Mouse (Mus musculus) CH12.LX (cell line): ENCODE results near the gene Tomm22. TPM values are rescaled to one million over a fixed set of nuclear protein-coding genes. Genes with fewer than 3 reads are reported as not detected.

Experiments
- DNase-seq: peaks from one replicate; pipeline ENCODE4 v3.0.0-alpha.2; 2013; ENCODE audit errors: extremely low read depth
- H3K27ac ChIP-seq: 2 replicates; pipeline ENCODE4 v1.5.1; 2012; ENCODE audit warnings: low read depth, mild to moderate bottlenecking, control low read depth, moderate library complexity; ENCODE audit not compliant: insufficient read depth
- H3K27me3 ChIP-seq: replicated peaks from 2 replicates; pipeline ENCODE3; 2012; ENCODE audit warnings: inconsistent platforms
- H3K36me3 ChIP-seq, 2 experiments: replicated peaks in 1 of 2; 2 replicates each; pipeline versions ENCODE3 to v1.6.1; 2012; ENCODE audit warnings: inconsistent platforms in 1 of 2, low read length in 1 of 2, mild to moderate bottlenecking in 1 of 2, mixed read lengths in 1 of 2, moderate library complexity in 1 of 2; ENCODE audit not compliant: control insufficient read depth in 1 of 2, insufficient read depth in 1 of 2
- H3K4me1 ChIP-seq, 2 experiments: 2 replicates each; pipeline ENCODE4 v1.6.1; 2012; ENCODE audit warnings: inconsistent platforms in 1 of 2, moderate library complexity in 1 of 2; ENCODE audit not compliant: insufficient read depth in 2 of 2, control insufficient read depth in 1 of 2
- H3K4me2 ChIP-seq: 2 replicates; pipeline ENCODE4 v1.6.1; 2012; ENCODE audit warnings: low read depth, mild to moderate bottlenecking, control low read depth; ENCODE audit not compliant: poor library complexity, insufficient read depth, severe bottlenecking
- H3K4me3 ChIP-seq, 3 experiments: fragments of 150-350 bp in 1 of 3; sonication (generic) in 1 of 3; replicated peaks in 1 of 3; 2 replicates each; pipeline versions ENCODE3 to v1.5.1; 2011 to 2012; ENCODE audit warnings: low read depth in 2 of 3, low read length in 2 of 3, mild to moderate bottlenecking in 2 of 3, moderate library complexity in 2 of 3, control low read depth in 1 of 3, improper control_type of control experiment in 1 of 3, inconsistent platforms in 1 of 3, mixed read lengths in 1 of 3; ENCODE audit not compliant: poor library complexity in 1 of 3
- H3K79me2 ChIP-seq: replicated peaks from 2 replicates; pipeline ENCODE4 v1.6.1; 2012; ENCODE audit warnings: mild to moderate bottlenecking, moderate library complexity; ENCODE audit not compliant: control insufficient read depth, poor library complexity, insufficient read depth, severe bottlenecking; ENCODE audit errors: extremely low read depth
- H3K9ac ChIP-seq: 2 replicates; pipeline ENCODE4 v1.6.1; 2012; ENCODE audit warnings: low read depth, mild to moderate bottlenecking, control low read depth, moderate library complexity; ENCODE audit not compliant: insufficient read depth
- H3K9me3 ChIP-seq: replicated peaks from 2 replicates; pipeline ENCODE3; 2012; ENCODE audit warnings: low read length, inconsistent platforms, mixed read lengths
- BHLHE40 ChIP-seq: IDR thresholded peaks from 2 replicates; pipeline ENCODE4 v1.6.1; 2011; ENCODE audit warnings: mild to moderate bottlenecking, low read depth, low read length, improper control_type of control experiment
- CHD1 ChIP-seq: IDR thresholded peaks from 2 replicates; pipeline ENCODE4 v1.6.1; 2012; ENCODE audit warnings: low read depth, low read length, improper control_type of control experiment, inconsistent platforms
- E2F4 ChIP-seq: IDR thresholded peaks from 2 replicates; pipeline ENCODE4 v1.6.1; 2011; ENCODE audit warnings: low read depth, low read length, improper control_type of control experiment; ENCODE audit not compliant: insufficient replicate concordance
- ELF1 ChIP-seq: IDR thresholded peaks from 2 replicates; pipeline ENCODE4 v1.6.1; 2014; ENCODE audit warnings: low read depth, mild to moderate bottlenecking, inconsistent platforms, low read length, improper control_type of control experiment
- GABPA ChIP-seq: IDR thresholded peaks from 2 replicates; pipeline ENCODE4 v1.6.1; 2012; ENCODE audit warnings: low read depth, low read length, improper control_type of control experiment, inconsistent platforms; ENCODE audit not compliant: insufficient replicate concordance
- HCFC1 ChIP-seq: IDR thresholded peaks from 2 replicates; pipeline ENCODE4 v1.6.1; 2012; ENCODE audit warnings: low read depth, mild to moderate bottlenecking, inconsistent platforms, low read length, improper control_type of control experiment
- MAZ ChIP-seq: IDR thresholded peaks from 2 replicates; pipeline ENCODE4 v1.6.1; 2012; ENCODE audit warnings: low read depth, mild to moderate bottlenecking, inconsistent platforms, low read length, improper control_type of control experiment, moderate library complexity
- MEF2A ChIP-seq: IDR thresholded peaks from 2 replicates; pipeline ENCODE4 v1.6.1; 2014; ENCODE audit warnings: low read depth, mild to moderate bottlenecking, inconsistent platforms, low read length, improper control_type of control experiment, borderline replicate concordance
- MYC ChIP-seq: IDR thresholded peaks from 2 replicates; pipeline ENCODE4 v1.6.1; 2011; ENCODE audit warnings: low read depth, mild to moderate bottlenecking, improper control_type of control experiment, low read length
- NELFE ChIP-seq: IDR thresholded peaks from 2 replicates; pipeline ENCODE4 v1.6.1; 2011; ENCODE audit warnings: low read depth, low read length, improper control_type of control experiment
- PAX5 ChIP-seq: IDR thresholded peaks from 2 replicates; pipeline ENCODE4 v1.6.1; 2012; ENCODE audit warnings: low read length, inconsistent platforms, mixed read lengths
- POLR2AphosphoS2 ChIP-seq: IDR thresholded peaks from 2 replicates; pipeline ENCODE4 v1.6.1; 2011; ENCODE audit warnings: low read depth, low read length, improper control_type of control experiment
- RAD21 ChIP-seq: IDR thresholded peaks from 2 replicates; pipeline ENCODE4 v1.6.1; 2011; ENCODE audit warnings: low read depth, mild to moderate bottlenecking, low read length, improper control_type of control experiment, moderate library complexity
- SIN3A ChIP-seq: IDR thresholded peaks from 2 replicates; pipeline ENCODE4 v1.6.1; 2012; ENCODE audit warnings: low read length, improper control_type of control experiment, inconsistent platforms
- TBP ChIP-seq: conservative IDR thresholded peaks from 2 replicates; pipeline ENCODE4 v1.6.1; 2011; ENCODE audit warnings: low read depth, low read length, improper control_type of control experiment
- TCF12 ChIP-seq: IDR thresholded peaks from 2 replicates; pipeline ENCODE4 v1.6.1; 2014; ENCODE audit warnings: low read depth, mild to moderate bottlenecking, inconsistent platforms, low read length, improper control_type of control experiment
- UBTF ChIP-seq: IDR thresholded peaks from 2 replicates; pipeline ENCODE4 v1.6.1; 2012; ENCODE audit warnings: low read depth, mild to moderate bottlenecking, inconsistent platforms, low read length, improper control_type of control experiment, moderate library complexity
- ZC3H11A ChIP-seq: IDR thresholded peaks from 2 replicates; pipeline ENCODE4 v1.6.1; 2012; ENCODE audit warnings: low read depth, mild to moderate bottlenecking, inconsistent platforms, low read length, improper control_type of control experiment
- ZKSCAN1 ChIP-seq: IDR thresholded peaks from 2 replicates; pipeline ENCODE4 v1.6.1; 2012; ENCODE audit warnings: low read depth, inconsistent platforms, low read length, improper control_type of control experiment, borderline replicate concordance
- ZMIZ1 ChIP-seq: IDR thresholded peaks from 2 replicates; pipeline ENCODE4 v1.6.1; 2012; ENCODE audit warnings: low read depth, mild to moderate bottlenecking, inconsistent platforms, low read length, improper control_type of control experiment
- dilution Hi-C: fragments of 300-500 bp; cut with MboI; formaldehyde crosslinking; loops from 2 replicates; pipeline ENCODE4 v1.14.3; 2020; ENCODE audit warnings: low sequenced_read_pairs; ENCODE audit not compliant: extremely low pct_unique_long_range_greater_than_20kb, extremely low pct_ligation_motif_present
- in situ Hi-C: fragments of 300-500 bp; cut with MboI; formaldehyde crosslinking; loops from 3 replicates; pipeline ENCODE4 v1.14.3; 2019; ENCODE audit warnings: low sequenced_read_pairs, low pct_ligation_motif_present, low pct_unique_long_range_greater_than_20kb, mixed read lengths
- polyA plus RNA-seq: library from polyadenylated mRNA; unstranded; fragments of >175 nt; gene quantifications from 2 replicates; pipeline ENCODE4 v1.2.1, GENCODE M21; 2012; ENCODE audit warnings: low read depth; ENCODE audit not compliant: insufficient read length
- total RNA-seq, 2 experiments: library from RNA; depleted of rRNA; stranded (reverse); fragments of 300-350 nt in 1 of 2; fragments of >200 nt in 1 of 2; gene quantifications; 2 replicates each; pipeline ENCODE4 v1.2.3; 2012 to 2014

Gene Tomm22
- total and polyA plus RNA-seq, 3 experiments: 109 to 496 (median 234) TPM

DNA sequence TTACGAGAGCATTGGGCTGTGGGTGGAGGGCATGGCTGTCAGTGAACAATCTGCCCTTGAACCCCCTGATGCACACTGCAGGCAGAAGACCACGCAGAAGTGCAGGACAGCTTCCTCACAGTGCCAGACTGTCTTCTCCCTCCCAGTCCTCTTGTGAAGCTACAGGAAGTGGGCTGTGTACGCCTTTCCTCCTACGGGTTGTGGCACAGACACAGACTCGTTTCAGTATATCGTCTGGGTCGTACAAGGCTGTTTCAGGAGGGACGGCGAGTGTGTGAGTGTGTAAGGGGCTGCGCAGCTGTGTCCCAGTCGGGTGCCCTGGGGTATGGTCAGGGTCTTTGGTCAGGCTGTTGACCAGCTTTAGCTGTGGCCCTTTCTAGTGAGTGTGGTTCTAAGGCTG lies 23.1 kb downstream of the Tomm22 start:
- dilution Hi-C loops (no loop called here), in situ Hi-C loops (no loop called here)
- TF ChIP-seq MEF2A (no peak), ELF1 (no peak), RAD21 (no peak), ZC3H11A (no peak), MAZ (no peak), POLR2AphosphoS2 (no peak), GABPA (no peak), SIN3A (no peak), BHLHE40 (no peak), NELFE (no peak), TBP (no peak), MYC (no peak), ZMIZ1 (no peak)
- Histone ChIP-seq H3K9me3 (no peaks in the 10 kb centered on the region), H3K4me3 (no peak overlapping the region), H3K4me1 (peaks cover 5 to 45% of the 10 kb centered on the region in 2 experiments), H3K27me3 (peaks cover 9% of the 10 kb centered on the region), H3K79me2 (peaks cover 28% of the 10 kb centered on the region), H3K27ac (no peak overlapping the region), H3K4me2 (no peak overlapping the region), H3K9ac (no peak overlapping the region), H3K36me3 (peaks cover 11 to 47% of the 10 kb centered on the region in 2 experiments)
- no peak for DNase-seq

DNA sequence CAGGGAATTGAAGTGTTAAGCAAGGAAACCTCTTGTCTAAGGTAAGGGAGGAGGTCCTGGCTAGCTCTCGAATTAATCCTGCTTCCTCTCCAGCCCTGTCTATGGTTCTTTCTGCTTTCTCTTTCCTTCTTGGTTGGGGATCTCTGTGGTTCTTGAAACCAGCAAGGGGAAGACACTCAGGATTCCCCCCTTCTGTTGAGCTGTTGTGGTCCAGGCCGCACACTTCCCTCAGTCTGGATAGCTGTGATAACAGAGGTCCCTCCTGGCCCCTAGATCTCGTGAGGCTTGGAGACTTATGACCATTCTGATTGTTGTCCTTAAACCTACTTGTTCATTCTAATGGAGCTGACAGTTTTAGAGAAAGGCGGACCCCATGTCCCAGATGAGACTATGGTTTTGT lies 23.9 kb downstream of the Tomm22 start:
- Histone ChIP-seq H3K27ac (no peak overlapping the region), H3K36me3 (peaks cover 15 to 53% of the 10 kb centered on the region in 2 experiments), H3K9me3 (no peaks in the 10 kb centered on the region), H3K4me3 (no peak overlapping the region), H3K4me1 (peaks cover 5 to 38% of the 10 kb centered on the region in 2 experiments), H3K9ac (no peak overlapping the region), H3K4me2 (no peak overlapping the region), H3K79me2 (peaks cover 28% of the 10 kb centered on the region), H3K27me3 (peaks cover 2% of the 10 kb centered on the region)
- DNase-seq: no peak
- dilution Hi-C loops (no loop called here), in situ Hi-C loops (no loop called here)
- TF ChIP-seq POLR2AphosphoS2 (no peak), UBTF (no peak), TCF12 (no peak), PAX5 (no peak), SIN3A (no peak), E2F4 (no peak), ZC3H11A (no peak), ZKSCAN1 (no peak), HCFC1 (no peak), RAD21 (no peak), GABPA (no peak), CHD1 (no peak)
